Mouse (Mus musculus): ENCODE measurements around the gene Krt7.

The Krt7 gene

GRCm38 (mm10) chr15:101446572-101446971 is 35.7 kb downstream of the Krt7 start:
- no peak for DNase-seq (ENCODE audit: low spot score)

GRCm38 (mm10) chr15:101447444-101447843 is 36.6 kb downstream of the Krt7 start, which contains the start of gene Krt88:
Gene Krt88, plus strand, starts transcription at chr15:101447744.
- no peak for DNase-seq (ENCODE audit: low spot score)

- DNase-seq (ENCODE audit: low spot score): peak; percentile 46
These were observed 42.4 kb downstream of the Krt7 start for GRCm38 (mm10) chr15:101453093-101453736.

DNA sequence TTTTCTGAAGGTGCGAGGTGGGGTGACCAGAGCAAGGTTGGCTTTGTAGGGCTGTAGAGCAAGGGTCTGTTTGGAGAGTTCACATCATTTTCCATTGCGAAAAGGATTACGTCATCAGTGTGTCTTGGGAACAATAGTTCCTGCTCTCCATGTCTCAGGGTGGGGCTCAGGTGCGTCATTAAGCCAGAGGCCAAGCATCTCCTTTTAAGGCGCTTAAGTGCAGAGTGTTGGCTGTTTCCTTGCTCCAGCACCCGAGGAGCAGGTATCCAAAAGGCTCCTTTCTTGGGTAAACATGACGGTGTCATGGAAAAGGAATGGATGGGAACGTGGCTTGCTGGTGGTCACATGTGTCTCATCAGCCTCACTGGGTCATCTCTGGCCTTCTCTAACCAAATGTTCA is 43.9 kb downstream of the Krt7 start:
- no peak for DNase-seq (ENCODE audit: low spot score)

- DNase-seq (ENCODE audit: low spot score): no peak
These were observed 44.4 kb downstream of the Krt7 start for GRCm38 (mm10) chr15:101455292-101455691.

DNA sequence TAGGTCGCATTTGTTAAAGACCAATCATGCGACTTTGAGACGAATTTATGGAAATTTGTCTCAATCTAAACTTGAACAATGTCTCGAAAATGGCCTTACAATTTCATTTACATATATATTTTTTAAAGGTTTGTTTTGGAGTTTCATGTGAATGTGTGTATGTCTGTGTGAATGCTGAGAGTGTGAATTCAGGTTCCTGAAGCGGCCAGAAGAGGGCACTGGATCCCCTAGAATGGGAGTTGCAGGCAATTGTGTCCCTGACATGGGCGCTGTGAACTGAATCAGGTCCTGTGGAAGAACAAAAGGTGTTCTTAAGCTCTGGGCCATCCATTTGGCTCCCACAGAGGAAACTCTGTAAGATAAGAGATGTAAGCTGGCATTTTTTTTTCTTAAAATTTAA is 45.0 kb downstream of the Krt7 start:
- DNase-seq (ENCODE audit: low spot score): no peak

- DNase-seq (ENCODE audit: low spot score): no peak
These were observed 47.6 kb downstream of the Krt7 start for GRCm38 (mm10) chr15:101458361-101458930.

DNA sequence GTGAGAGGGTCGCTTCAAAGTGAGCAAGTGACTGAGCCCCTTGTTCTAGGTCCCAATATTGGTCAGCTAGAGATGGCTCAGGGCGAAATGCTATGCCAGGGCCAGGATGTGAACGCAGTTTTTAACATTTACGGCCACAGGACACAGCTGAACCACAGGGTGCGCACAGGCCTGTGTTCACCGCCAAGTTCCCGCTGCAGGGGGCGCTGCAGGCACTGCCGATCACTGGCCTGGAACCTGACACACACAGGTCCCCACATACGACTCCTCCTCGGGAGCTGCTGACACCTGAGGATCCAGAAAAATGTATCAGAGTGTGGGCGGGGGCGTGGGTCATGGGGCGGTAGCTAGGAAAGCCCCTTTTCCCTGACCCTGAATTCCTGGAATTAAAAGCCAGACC is 48.4 kb downstream of the Krt7 start:
- DNase-seq (ENCODE audit: low spot score): no peak

DNA sequence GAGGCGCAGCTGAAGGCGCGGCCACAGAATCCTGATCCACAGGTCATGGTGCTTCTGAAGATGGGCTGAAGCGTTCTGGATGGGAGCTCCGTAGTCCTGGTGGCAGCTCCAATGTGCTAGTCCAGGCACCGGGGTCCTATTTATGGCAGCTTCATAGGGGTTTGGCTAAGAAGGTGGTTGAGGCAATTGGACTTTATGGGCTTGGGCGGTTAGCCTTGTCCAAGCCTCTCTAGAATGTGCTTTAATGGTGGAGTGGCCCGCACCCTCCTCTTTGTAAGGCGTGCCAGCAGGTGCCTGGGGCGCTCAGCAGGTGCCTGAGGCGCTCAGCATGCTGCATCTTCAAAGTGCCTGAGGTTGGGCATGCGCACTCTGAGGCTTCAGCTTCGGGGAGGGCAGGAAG is 52.8 kb downstream of the Krt7 start, which contains the start of gene Krt81:
Gene Krt81 (minus strand): TSS at position 101 of the 400 bp plus-strand sequence.
- no peak for DNase-seq (ENCODE audit: low spot score)

DNA sequence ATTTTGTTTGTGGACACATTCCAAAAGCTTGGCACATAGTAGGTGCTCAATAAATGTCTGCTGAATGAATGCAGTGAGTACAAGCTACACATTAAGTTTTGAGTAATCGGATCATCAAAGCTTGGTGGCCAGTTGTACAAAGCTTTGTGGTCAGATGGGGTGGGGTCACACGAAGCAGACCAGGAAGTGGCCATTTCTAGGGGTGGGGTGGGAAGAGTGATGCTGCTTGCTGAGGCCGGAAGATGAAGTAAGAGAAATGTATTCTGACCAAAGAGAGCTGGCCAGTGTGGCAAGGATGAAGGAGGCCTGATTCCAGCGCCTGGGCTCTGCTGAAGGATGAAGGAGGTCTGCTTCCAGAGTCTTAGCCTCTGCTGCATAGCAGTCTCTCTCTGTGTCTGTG is 58.2 kb downstream of the Krt7 start:
- DNase-seq (ENCODE audit: low spot score): no peak

DNA sequence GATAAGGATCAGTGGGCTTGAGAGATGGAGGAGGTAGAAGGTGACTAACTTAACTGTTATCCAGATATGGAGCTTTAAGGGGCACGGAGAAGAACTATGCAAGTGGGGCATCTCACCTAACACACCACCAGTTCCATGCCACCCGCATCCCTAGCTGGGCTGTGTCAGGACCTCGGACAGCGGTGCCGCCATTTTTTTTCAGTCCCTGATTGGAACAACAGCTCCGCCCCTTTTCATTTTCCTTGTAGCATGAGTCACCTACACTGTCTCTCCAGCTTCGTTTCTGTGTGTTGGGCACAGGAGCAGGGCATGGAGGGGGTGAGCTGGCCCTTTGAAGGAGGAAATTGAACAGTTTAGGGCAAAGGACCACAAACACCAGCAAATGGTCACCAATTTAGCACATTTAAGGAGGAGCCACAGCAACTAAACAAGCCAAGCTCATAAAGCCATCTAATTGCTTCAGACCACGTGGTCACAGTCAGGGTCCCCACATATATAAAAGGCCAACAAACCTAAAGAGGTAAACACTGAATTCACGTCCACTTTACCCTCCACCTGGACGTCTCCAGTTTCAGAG is 62.2 kb downstream of the Krt7 start, which contains the start of gene Krt86:
Gene Krt86 (plus strand): TSS at position 527 of the 577 bp plus-strand sequence.
- DNase-seq (ENCODE audit: low spot score): no peak

- DNase-seq (ENCODE audit: low spot score): peak; percentile 10
These were observed 68.3 kb downstream of the Krt7 start for GRCm38 (mm10) chr15:101479007-101479665.

- DNase-seq (ENCODE audit: low spot score): no peak
These were observed 68.8 kb downstream of the Krt7 start for GRCm38 (mm10) chr15:101479666-101480060.

All from ovary, adult 18-20 months (tissue).